Mouse (Mus musculus) embryonic fibroblast, embryonic 13.5 days (primary cell): ENCODE data around the gene Hagh.

Experiments used
- CTCF ChIP-seq: IDR thresholded peaks from 2 replicates; pipeline ENCODE4 v1.5.1; 2011; ENCODE audit warnings: mild to moderate bottlenecking, control low read depth, low read length, moderate library complexity, borderline replicate concordance; ENCODE audit not compliant: insufficient read depth
- POLR2A ChIP-seq: IDR thresholded peaks from 2 replicates; pipeline ENCODE4 v1.6.1; 2011; ENCODE audit warnings: low read depth, mild to moderate bottlenecking, control low read depth, low read length, moderate library complexity

- TF ChIP-seq POLR2A (no peak), CTCF (peak; percentile 31; the same call in 1 of the 2 replicates)
These were observed 1.2 kb downstream of the Hagh start for GRCm38 (mm10) chr17:24841133-24841532.
